Mouse (Mus musculus) CH12.LX (cell line): ENCODE results near the gene Ezh1. TPM values are rescaled to one million over a fixed set of nuclear protein-coding genes. Genes with fewer than 3 reads are reported as not detected.

Experiments
- DNase-seq: peaks from one replicate; pipeline ENCODE4 v3.0.0-alpha.2; 2013; ENCODE audit errors: extremely low read depth
- H3K27ac ChIP-seq: 2 replicates; pipeline ENCODE4 v1.5.1; 2012; ENCODE audit warnings: low read depth, mild to moderate bottlenecking, control low read depth, moderate library complexity; ENCODE audit not compliant: insufficient read depth
- H3K27me3 ChIP-seq: replicated peaks from 2 replicates; pipeline ENCODE3; 2012; ENCODE audit warnings: inconsistent platforms
- H3K36me3 ChIP-seq, 2 experiments: replicated peaks in 1 of 2; 2 replicates each; pipeline versions ENCODE3 to v1.6.1; 2012; ENCODE audit warnings: inconsistent platforms in 1 of 2, low read length in 1 of 2, mild to moderate bottlenecking in 1 of 2, mixed read lengths in 1 of 2, moderate library complexity in 1 of 2; ENCODE audit not compliant: control insufficient read depth in 1 of 2, insufficient read depth in 1 of 2
- H3K4me1 ChIP-seq, 2 experiments: 2 replicates each; pipeline ENCODE4 v1.6.1; 2012; ENCODE audit warnings: inconsistent platforms in 1 of 2, moderate library complexity in 1 of 2; ENCODE audit not compliant: insufficient read depth in 2 of 2, control insufficient read depth in 1 of 2
- H3K4me2 ChIP-seq: 2 replicates; pipeline ENCODE4 v1.6.1; 2012; ENCODE audit warnings: low read depth, mild to moderate bottlenecking, control low read depth; ENCODE audit not compliant: poor library complexity, insufficient read depth, severe bottlenecking
- H3K4me3 ChIP-seq, 3 experiments: fragments of 150-350 bp in 1 of 3; sonication (generic) in 1 of 3; replicated peaks in 1 of 3; 2 replicates each; pipeline versions ENCODE3 to v1.5.1; 2011 to 2012; ENCODE audit warnings: low read depth in 2 of 3, low read length in 2 of 3, mild to moderate bottlenecking in 2 of 3, moderate library complexity in 2 of 3, control low read depth in 1 of 3, improper control_type of control experiment in 1 of 3, inconsistent platforms in 1 of 3, mixed read lengths in 1 of 3; ENCODE audit not compliant: poor library complexity in 1 of 3
- H3K79me2 ChIP-seq: replicated peaks from 2 replicates; pipeline ENCODE4 v1.6.1; 2012; ENCODE audit warnings: mild to moderate bottlenecking, moderate library complexity; ENCODE audit not compliant: control insufficient read depth, poor library complexity, insufficient read depth, severe bottlenecking; ENCODE audit errors: extremely low read depth
- H3K9ac ChIP-seq: 2 replicates; pipeline ENCODE4 v1.6.1; 2012; ENCODE audit warnings: low read depth, mild to moderate bottlenecking, control low read depth, moderate library complexity; ENCODE audit not compliant: insufficient read depth
- H3K9me3 ChIP-seq: replicated peaks from 2 replicates; pipeline ENCODE3; 2012; ENCODE audit warnings: low read length, inconsistent platforms, mixed read lengths
- BHLHE40 ChIP-seq: IDR thresholded peaks from 2 replicates; pipeline ENCODE4 v1.6.1; 2011; ENCODE audit warnings: mild to moderate bottlenecking, low read depth, low read length, improper control_type of control experiment
- CHD1 ChIP-seq: IDR thresholded peaks from 2 replicates; pipeline ENCODE4 v1.6.1; 2012; ENCODE audit warnings: low read depth, low read length, improper control_type of control experiment, inconsistent platforms
- CHD2 ChIP-seq: IDR thresholded peaks from 2 replicates; pipeline ENCODE4 v1.6.1; 2011; ENCODE audit warnings: low read length, improper control_type of control experiment
- CTCF ChIP-seq, 2 experiments: IDR thresholded peaks in 1 of 2; conservative IDR thresholded peaks in 1 of 2; 2 replicates each; pipeline ENCODE4 v1.5.1; 2011 to 2012; ENCODE audit warnings: low read depth in 2 of 2, low read length in 2 of 2, improper control_type of control experiment in 1 of 2, inconsistent platforms in 1 of 2, mild to moderate bottlenecking in 1 of 2, moderate library complexity in 1 of 2
- MAX ChIP-seq: IDR thresholded peaks from 2 replicates; pipeline ENCODE4 v1.6.1; 2011; ENCODE audit warnings: low read length, improper control_type of control experiment
- MAZ ChIP-seq: IDR thresholded peaks from 2 replicates; pipeline ENCODE4 v1.6.1; 2012; ENCODE audit warnings: low read depth, mild to moderate bottlenecking, inconsistent platforms, low read length, improper control_type of control experiment, moderate library complexity
- MXI1 ChIP-seq: IDR thresholded peaks from 2 replicates; pipeline ENCODE4 v1.6.1; 2011; ENCODE audit warnings: mild to moderate bottlenecking, low read depth, low read length, improper control_type of control experiment
- MYC ChIP-seq: IDR thresholded peaks from 2 replicates; pipeline ENCODE4 v1.6.1; 2011; ENCODE audit warnings: low read depth, mild to moderate bottlenecking, improper control_type of control experiment, low read length
- NELFE ChIP-seq: IDR thresholded peaks from 2 replicates; pipeline ENCODE4 v1.6.1; 2011; ENCODE audit warnings: low read depth, low read length, improper control_type of control experiment
- PAX5 ChIP-seq: IDR thresholded peaks from 2 replicates; pipeline ENCODE4 v1.6.1; 2012; ENCODE audit warnings: low read length, inconsistent platforms, mixed read lengths
- POLR2A ChIP-seq: IDR thresholded peaks from 2 replicates; pipeline ENCODE4 v1.6.1; 2011; ENCODE audit warnings: low read depth, mild to moderate bottlenecking, improper control_type of control experiment, low read length
- RAD21 ChIP-seq: IDR thresholded peaks from 2 replicates; pipeline ENCODE4 v1.6.1; 2011; ENCODE audit warnings: low read depth, mild to moderate bottlenecking, low read length, improper control_type of control experiment, moderate library complexity
- SIN3A ChIP-seq: IDR thresholded peaks from 2 replicates; pipeline ENCODE4 v1.6.1; 2012; ENCODE audit warnings: low read length, improper control_type of control experiment, inconsistent platforms
- SMC3 ChIP-seq: IDR thresholded peaks from 2 replicates; pipeline ENCODE4 v1.6.1; 2011; ENCODE audit warnings: low read depth, low read length, improper control_type of control experiment
- USF1 ChIP-seq: IDR thresholded peaks from 2 replicates; pipeline ENCODE4 v1.6.1; 2014; ENCODE audit warnings: low read depth, mild to moderate bottlenecking, inconsistent platforms, low read length, improper control_type of control experiment
- ZC3H11A ChIP-seq: IDR thresholded peaks from 2 replicates; pipeline ENCODE4 v1.6.1; 2012; ENCODE audit warnings: low read depth, mild to moderate bottlenecking, inconsistent platforms, low read length, improper control_type of control experiment
- ZMIZ1 ChIP-seq: IDR thresholded peaks from 2 replicates; pipeline ENCODE4 v1.6.1; 2012; ENCODE audit warnings: low read depth, mild to moderate bottlenecking, inconsistent platforms, low read length, improper control_type of control experiment
- ZNF384 ChIP-seq: IDR thresholded peaks from 2 replicates; pipeline ENCODE4 v1.6.1; 2012; ENCODE audit warnings: low read depth, low read length, improper control_type of control experiment, inconsistent platforms
- dilution Hi-C: fragments of 300-500 bp; cut with MboI; formaldehyde crosslinking; loops from 2 replicates; pipeline ENCODE4 v1.14.3; 2020; ENCODE audit warnings: low sequenced_read_pairs; ENCODE audit not compliant: extremely low pct_unique_long_range_greater_than_20kb, extremely low pct_ligation_motif_present
- in situ Hi-C: fragments of 300-500 bp; cut with MboI; formaldehyde crosslinking; loops from 3 replicates; pipeline ENCODE4 v1.14.3; 2019; ENCODE audit warnings: low sequenced_read_pairs, low pct_ligation_motif_present, low pct_unique_long_range_greater_than_20kb, mixed read lengths
- polyA plus RNA-seq: library from polyadenylated mRNA; unstranded; fragments of >175 nt; gene quantifications from 2 replicates; pipeline ENCODE4 v1.2.1, GENCODE M21; 2012; ENCODE audit warnings: low read depth; ENCODE audit not compliant: insufficient read length
- total RNA-seq, 2 experiments: library from RNA; depleted of rRNA; stranded (reverse); fragments of 300-350 nt in 1 of 2; fragments of >200 nt in 1 of 2; gene quantifications; 2 replicates each; pipeline ENCODE4 v1.2.3; 2012 to 2014

Gene Ezh1
- total and polyA plus RNA-seq, 3 experiments, result 8.7 to 15.3 (median 12.1) TPM

- no peak overlapping the region for H3K4me2 ChIP-seq
- H3K79me2 ChIP-seq, result no peaks in the 10 kb centered on the region
- dilution Hi-C loops (no loop called here), in situ Hi-C loops (no loop called here)
- no peak overlapping the region for H3K9ac ChIP-seq
- H3K4me1 ChIP-seq, result peaks cover 7 to 14% of the 10 kb centered on the region in 2 experiments
- no peak overlapping the region for H3K27ac ChIP-seq
- H3K27me3 ChIP-seq, result peaks cover 58% of the 10 kb centered on the region
- H3K36me3 ChIP-seq, result no peaks in the 10 kb centered on the region
- no peak overlapping the region for H3K4me3 ChIP-seq
- peak; percentile 81 for DNase-seq
- H3K9me3 ChIP-seq, result no peaks in the 10 kb centered on the region
- TF ChIP-seq RAD21 (peak; percentile 76), CHD1 (no peak), SMC3 (peak; percentile 87), USF1 (no peak), ZNF384 (no peak), CTCF (conservative IDR thresholded peaks at IDR 0.05 in 1 of 2, IDR thresholded peaks at IDR 0.05 in 1 of 2; ENCODE audit: low read depth in 2 of 2, low read length in 2 of 2) (peak in 1 of 2 experiments; percentile 86; a peak in 3 of 4 replicates), MYC (peak; percentile 65; the same call in 1 of the 2 replicates), POLR2A (no peak), ZC3H11A (peak; percentile 49)
- TF ChIP-seq, all 38 proteins: peak for 5
These were observed 22.2 kb upstream of the Ezh1 start for GRCm38 (mm10) chr11:101248258-101248994.

- TF ChIP-seq ZMIZ1 (no peak), MAZ (no peak)
- TF ChIP-seq, all 38 proteins: peak for 0
- no peak overlapping the region for H3K4me3 ChIP-seq
- peaks cover 7 to 9% of the 10 kb centered on the region in 2 experiments for H3K4me1 ChIP-seq
- in situ Hi-C loops (no loop called here), dilution Hi-C loops (no loop called here)
- DNase-seq, result no peak
- H3K9ac ChIP-seq, result no peak overlapping the region
- no peak overlapping the region for H3K4me2 ChIP-seq
- no peaks in the 10 kb centered on the region for H3K9me3 ChIP-seq
- H3K27ac ChIP-seq, result no peak overlapping the region
- no peaks in the 10 kb centered on the region for H3K36me3 ChIP-seq
- peaks cover 65% of the 10 kb centered on the region for H3K27me3 ChIP-seq
- no peaks in the 10 kb centered on the region for H3K79me2 ChIP-seq
These were observed 21.3 kb upstream of the Ezh1 start for GRCm38 (mm10) chr11:101247521-101248030.

- H3K4me2 ChIP-seq, result peak overlapping the region; percentile 70
- H3K4me3 ChIP-seq, result peak overlapping the region in 1 of 3 experiments; percentile 50
These were observed 20.4 kb upstream of the Ezh1 start for GRCm38 (mm10) chr11:101246702-101247012.

More at GRCm38 (mm10) chr11:101246702-101247012, 20.4 kb upstream of the Ezh1 start:
- peaks cover 6 to 7% of the 10 kb centered on the region in 2 experiments for H3K4me1 ChIP-seq
- H3K79me2 ChIP-seq, result no peaks in the 10 kb centered on the region
- H3K27me3 ChIP-seq, result peaks cover 70% of the 10 kb centered on the region
- no peak overlapping the region for H3K9ac ChIP-seq
- DNase-seq, result no peak
- dilution Hi-C loops, result no loop called here
- in situ Hi-C loops, result no loop called here
- no peaks in the 10 kb centered on the region for H3K9me3 ChIP-seq
- no peaks in the 10 kb centered on the region for H3K36me3 ChIP-seq
- TF ChIP-seq ZC3H11A (no peak), MYC (no peak), SIN3A (no peak), PAX5 (no peak), MAX (no peak), CHD2 (no peak), BHLHE40 (no peak), MXI1 (no peak), RAD21 (no peak), USF1 (no peak), NELFE (no peak)
- TF ChIP-seq, all 38 proteins: peak for 0
- no peak overlapping the region for H3K27ac ChIP-seq
